Mouse (Mus musculus) heart, embryonic 11.5 days (tissue): ENCODE data around the gene Stx2. TPM values are rescaled to one million over a fixed set of nuclear protein-coding genes. Genes with fewer than 3 reads are reported as not detected.

Experiments
- ATAC-seq: fragments of 200-750 bp; cut with Nextera tagmentation; replicated peaks from 2 replicates; pipeline ENCODE4 v1.8.0; 2017; ENCODE audit warnings: moderate library complexity; ENCODE audit not compliant: insufficient number of reproducible peaks, low FRiP score, low TSS enrichment
- H3K27ac ChIP-seq: fragments of 300-500 bp; sonication (generic); 2 replicates; pipeline ENCODE4 v1.5.1; 2014; ENCODE audit warnings: mild to moderate bottlenecking, low read depth, low read length
- H3K27me3 ChIP-seq: fragments of 300-500 bp; sonication (generic); 2 replicates; pipeline ENCODE4 v1.6.1; 2014; ENCODE audit warnings: mild to moderate bottlenecking, low read length, mixed read lengths; ENCODE audit not compliant: control insufficient read depth, insufficient read depth
- H3K36me3 ChIP-seq: fragments of 300-500 bp; sonication (generic); 2 replicates; pipeline ENCODE4 v1.6.1; 2014; ENCODE audit warnings: mild to moderate bottlenecking, low read length, moderate library complexity, mixed read lengths; ENCODE audit not compliant: control insufficient read depth, insufficient read depth
- H3K4me1 ChIP-seq: fragments of 300-500 bp; sonication (generic); 2 replicates; pipeline ENCODE4 v1.6.1; 2014; ENCODE audit warnings: low read length; ENCODE audit not compliant: control insufficient read depth, insufficient read depth
- H3K4me2 ChIP-seq: fragments of 300-500 bp; sonication (generic); 2 replicates; pipeline ENCODE4 v1.6.1; 2014; ENCODE audit warnings: mild to moderate bottlenecking, moderate library complexity
- H3K4me3 ChIP-seq: fragments of 300-500 bp; sonication (generic); 2 replicates; pipeline ENCODE4 v1.5.1; 2014; ENCODE audit warnings: low read depth, low read length
- H3K9ac ChIP-seq: fragments of 300-500 bp; sonication (generic); 2 replicates; pipeline ENCODE4 v1.6.1; 2014; ENCODE audit warnings: mild to moderate bottlenecking, low read depth, low read length, moderate library complexity
- H3K9me3 ChIP-seq: fragments of 300-500 bp; sonication (generic); replicated peaks from 2 replicates; pipeline ENCODE4 v1.6.1; 2016; ENCODE audit warnings: low read length; ENCODE audit not compliant: control insufficient read depth
- WGBS: fragments of 180-500 bp; shearing (Covaris S2); extraction: QIAGEN DNeasy Blood & Tissue Kit; methylation state at CpG from one replicate; pipeline ENCODE4 v1.1.7; 2014; ENCODE audit not compliant: insufficient replicate concordance; 5-methylcytosine and 5-hydroxymethylcytosine counted together
- polyA plus RNA-seq: library from polyadenylated mRNA; unstranded; fragments of >200 nt; fragmentation: Nextera tagmentation; extraction: Ambion mirVana; gene quantifications from 2 replicates; pipeline ENCODE4 v1.2.1, GENCODE M21; 2014

Gene Stx2
- polyA plus RNA-seq, 1 experiment from 2014 or later, result 24.2 TPM

DNA sequence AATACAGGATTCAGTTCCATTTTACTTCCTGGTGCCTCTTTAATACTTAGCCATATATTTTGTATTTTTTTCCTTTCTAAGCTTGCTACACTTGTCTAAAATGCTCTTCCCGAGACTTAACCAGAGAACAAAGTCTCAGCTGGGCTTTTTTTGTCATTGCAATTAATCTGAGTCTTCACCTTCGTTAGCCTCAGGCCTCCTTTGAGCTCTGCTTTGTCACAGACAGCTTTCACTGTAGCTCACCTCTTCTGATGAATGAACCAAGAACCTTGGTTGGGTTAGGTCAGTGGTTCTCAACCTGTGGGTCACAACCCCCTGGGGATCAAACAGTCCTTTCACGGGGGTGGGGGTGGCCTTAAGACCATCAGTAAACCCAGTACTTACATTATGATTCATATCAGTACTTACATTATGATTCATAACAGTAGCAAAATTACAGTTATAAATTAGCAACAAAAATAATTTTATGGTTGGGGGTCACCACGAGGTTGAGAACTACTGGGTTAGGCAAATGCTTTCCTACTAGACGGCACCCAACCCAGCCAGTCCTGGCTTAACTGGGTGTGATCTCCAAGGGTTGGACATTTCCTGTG is 20.9 kb upstream of the Stx2 start:
- ATAC-seq, result no peak
- Histone ChIP-seq H3K27me3 (no peaks in the 10 kb centered on the region), H3K9ac (no peak overlapping the region), H3K4me2 (no peak overlapping the region), H3K27ac (no peak overlapping the region), H3K4me3 (no peak overlapping the region), H3K9me3 (no peaks in the 10 kb centered on the region), H3K4me1 (no peaks in the 10 kb centered on the region), H3K36me3 (0 out of 2 replicates have a peak, but pooled peaks cover 5% of the 10 kb centered on the region)
- WGBS, result 71% methylated on average over 5 of the region's 5 CpGs

DNA sequence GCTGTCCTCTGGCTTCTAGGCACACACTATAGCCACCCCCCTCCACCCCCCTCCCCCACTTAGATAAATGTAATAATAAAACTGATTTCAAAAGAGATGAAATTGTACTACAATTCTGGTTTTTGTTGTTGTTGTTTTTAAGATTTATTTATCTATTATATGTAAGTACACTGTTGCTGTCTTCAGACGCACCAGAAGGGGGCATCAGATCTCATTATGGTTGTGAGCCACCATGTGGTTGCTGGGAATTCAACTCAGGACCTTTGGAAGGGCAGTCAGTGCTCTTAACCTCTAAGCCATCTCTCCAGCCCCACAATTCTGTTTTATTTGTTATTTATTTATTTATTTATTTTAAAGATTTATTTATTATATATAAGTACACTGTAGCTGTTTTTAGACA is 18.3 kb upstream of the Stx2 start:
- H3K9me3 ChIP-seq, result no peaks in the 10 kb centered on the region
- peaks cover 7% of the 10 kb centered on the region for H3K36me3 ChIP-seq
- H3K4me1 ChIP-seq, result peaks cover 3% of the 10 kb centered on the region; the same call in 1 of the 2 replicates
- WGBS, result 69% methylated on average over 1 of the region's 1 CpGs
- H3K4me3 ChIP-seq, result no peak overlapping the region
- H3K27ac ChIP-seq, result no peak overlapping the region
- no peaks in the 10 kb centered on the region for H3K27me3 ChIP-seq
- no peak for ATAC-seq
- H3K4me2 ChIP-seq, result no peak overlapping the region
- no peak overlapping the region for H3K9ac ChIP-seq

- no peak overlapping the region for H3K9ac ChIP-seq
- no peak overlapping the region for H3K4me2 ChIP-seq
- no peak overlapping the region for H3K4me3 ChIP-seq
- 88% methylated on average over 3 of the region's 3 CpGs for WGBS
- peaks cover 7% of the 10 kb centered on the region for H3K36me3 ChIP-seq
- no peaks in the 10 kb centered on the region for H3K9me3 ChIP-seq
- H3K4me1 ChIP-seq, result peaks cover 5% of the 10 kb centered on the region; the same call in 1 of the 2 replicates
- H3K27ac ChIP-seq, result no peak overlapping the region
- no peaks in the 10 kb centered on the region for H3K27me3 ChIP-seq
- no peak for ATAC-seq
Measured at GRCm38 (mm10) chr5:129026171-129026570, 17.8 kb upstream of the Stx2 start.

DNA sequence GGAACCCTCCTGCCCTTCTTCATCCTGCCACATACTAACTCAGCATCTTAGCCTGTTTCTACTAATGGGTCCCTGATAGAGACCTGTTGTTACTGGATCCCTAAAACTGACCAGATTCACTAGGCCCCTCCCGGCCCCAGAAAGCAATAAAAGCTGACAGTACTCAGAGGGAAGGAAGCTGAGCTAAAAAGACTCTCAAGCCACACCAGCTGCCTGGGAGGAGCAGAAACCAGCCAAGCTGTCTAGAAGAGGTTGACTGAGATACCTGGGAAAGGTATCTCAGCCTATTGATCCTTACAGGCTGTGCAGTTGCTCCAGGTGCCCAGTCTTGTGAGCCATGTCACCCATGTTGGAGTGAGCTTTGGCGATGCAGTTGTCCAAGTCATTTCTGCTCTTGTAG is 17.4 kb upstream of the Stx2 start:
- peaks cover 5% of the 10 kb centered on the region; the same call in 1 of the 2 replicates for H3K4me1 ChIP-seq
- no peak for ATAC-seq
- no peak overlapping the region for H3K9ac ChIP-seq
- H3K9me3 ChIP-seq, result no peaks in the 10 kb centered on the region
- no peaks in the 10 kb centered on the region for H3K27me3 ChIP-seq
- no peak overlapping the region for H3K4me2 ChIP-seq
- peaks cover 7% of the 10 kb centered on the region for H3K36me3 ChIP-seq
- no peak overlapping the region for H3K27ac ChIP-seq
- WGBS, result 92% methylated on average over 2 of the region's 2 CpGs
- H3K4me3 ChIP-seq, result no peak overlapping the region

- Histone ChIP-seq H3K36me3 (peaks cover 7% of the 10 kb centered on the region), H3K9ac (no peak overlapping the region), H3K27ac (no peak overlapping the region), H3K9me3 (no peaks in the 10 kb centered on the region), H3K4me3 (no peak overlapping the region), H3K27me3 (no peaks in the 10 kb centered on the region), H3K4me2 (no peak overlapping the region), H3K4me1 (peaks cover 5% of the 10 kb centered on the region; the same call in 1 of the 2 replicates)
- ATAC-seq, result no peak
- 34% methylated on average over 2 of the region's 2 CpGs for WGBS
Measured at GRCm38 (mm10) chr5:129025048-129025447, 16.7 kb upstream of the Stx2 start.

- Histone ChIP-seq H3K27ac (peak overlapping the region; percentile 99), H3K36me3 (peaks cover 7% of the 10 kb centered on the region), H3K4me2 (peak overlapping the region; percentile 86), H3K9ac (peak overlapping the region; percentile 98), H3K27me3 (no peaks in the 10 kb centered on the region), H3K4me1 (peaks cover 8% of the 10 kb centered on the region; the same call in 1 of the 2 replicates), H3K4me3 (peak overlapping the region; percentile 86), H3K9me3 (no peaks in the 10 kb centered on the region)
- ATAC-seq, result peak; percentile 8
- WGBS, result 7% methylated on average over 28 of the region's 28 CpGs
Measured at GRCm38 (mm10) chr5:129020731-129021130, 12.4 kb upstream of the Stx2 start.

GRCm38 (mm10) chr5:129020300-129020668 is 11.9 kb upstream of the Stx2 start:
- peaks cover 7% of the 10 kb centered on the region for H3K36me3 ChIP-seq
- peak overlapping the region; percentile 86 for H3K4me2 ChIP-seq
- WGBS, result under 1% methylated on average over 27 of the region's 56 CpGs
- H3K4me3 ChIP-seq, result peak overlapping the region; percentile 86
- peak overlapping the region; percentile 98 for H3K9ac ChIP-seq
- peak; percentile 64 for ATAC-seq
- H3K9me3 ChIP-seq, result no peaks in the 10 kb centered on the region
- peaks cover 8% of the 10 kb centered on the region; the same call in 1 of the 2 replicates for H3K4me1 ChIP-seq
- peak overlapping the region; percentile 99 for H3K27ac ChIP-seq
- H3K27me3 ChIP-seq, result no peaks in the 10 kb centered on the region

GRCm38 (mm10) chr5:129019497-129020299 is 11.3 kb upstream of the Stx2 start, which contains the start of gene Ran:
TSS of gene Ran (plus strand) at chr5:129020069.
- ATAC-seq, result peak; percentile 94
- Histone ChIP-seq H3K4me2 (peak within 1 kb of the TSS; percentile 86), H3K9ac (peak within 1 kb of the TSS; percentile 98), H3K9me3 (no peaks in the 10 kb centered on the region), H3K27ac (peak within 1 kb of the TSS; percentile 99), H3K27me3 (no peaks in the 10 kb centered on the region), H3K4me3 (peak within 1 kb of the TSS; percentile 86), H3K4me1 (peaks cover 8% of the 10 kb centered on the region; the same call in 1 of the 2 replicates), H3K36me3 (peaks cover 2% of the 10 kb centered on the region)
- WGBS, result under 1% methylated on average over 59 of the region's 102 CpGs
